Mouse (Mus musculus) lung, embryonic 16.5 days (tissue): Measurements from ENCODE around the gene Mllt10. TPM values are rescaled to one million over a fixed set of nuclear protein-coding genes. Genes with fewer than 3 reads are reported as not detected.

Experiments
- ATAC-seq: fragments of 200-750 bp; cut with Nextera tagmentation; 2 replicates; pipeline ENCODE4 v1.8.0; 2017; ENCODE audit warnings: low read depth, mild to moderate bottlenecking, moderate library complexity
- H3K27ac ChIP-seq: fragments of 300-500 bp; sonication (generic); 2 replicates; pipeline ENCODE4 v1.5.1; 2014; ENCODE audit warnings: mild to moderate bottlenecking, control low read depth, low read length
- H3K27me3 ChIP-seq: fragments of 300-500 bp; sonication (generic); 2 replicates; pipeline ENCODE4 v1.6.1; 2014; ENCODE audit warnings: low read depth, low read length, mixed read lengths; ENCODE audit not compliant: control insufficient read depth, insufficient read depth
- H3K36me3 ChIP-seq: fragments of 300-500 bp; sonication (generic); 2 replicates; pipeline ENCODE4 v1.6.1; 2014; ENCODE audit warnings: low read length; ENCODE audit not compliant: control insufficient read depth, insufficient read depth
- H3K4me1 ChIP-seq: fragments of 300-500 bp; sonication (generic); replicated peaks from 2 replicates; pipeline ENCODE4 v1.6.1; 2014; ENCODE audit warnings: low read length, mixed read lengths; ENCODE audit not compliant: control insufficient read depth, insufficient read depth
- H3K4me2 ChIP-seq: fragments of 300-500 bp; sonication (generic); 2 replicates; pipeline ENCODE4 v1.6.1; 2014; ENCODE audit warnings: low read depth, low read length, control low read depth
- H3K4me3 ChIP-seq: fragments of 300-500 bp; sonication (generic); 2 replicates; pipeline ENCODE4 v1.5.1; 2014; ENCODE audit warnings: mild to moderate bottlenecking, low read length, control low read depth
- H3K9ac ChIP-seq: fragments of 300-500 bp; sonication (generic); 2 replicates; pipeline ENCODE4 v1.6.1; 2014; ENCODE audit warnings: low read length, control low read depth
- H3K9me3 ChIP-seq: fragments of 300-500 bp; sonication (generic); 2 replicates; pipeline ENCODE4 v1.6.1; 2016; ENCODE audit warnings: low read length; ENCODE audit not compliant: control insufficient read depth
- WGBS: fragments of 180-500 bp; shearing (Covaris S2); extraction: QIAGEN DNeasy Blood & Tissue Kit; methylation state at CpG from one replicate; pipeline ENCODE4 v1.1.7; 2014; 5-methylcytosine and 5-hydroxymethylcytosine counted together
- polyA plus RNA-seq: library from polyadenylated mRNA; unstranded; fragments of >200 nt; fragmentation: Nextera tagmentation; extraction: Ambion mirVana; gene quantifications from 2 replicates; pipeline ENCODE4 v1.2.1, GENCODE M21; 2015

The Mllt10 gene
- polyA plus RNA-seq, 1 experiment from 2014 or later = 56.1 TPM

- no peak overlapping the region for H3K4me2 ChIP-seq
- no peaks in the 10 kb centered on the region for H3K4me1 ChIP-seq
- 86% methylated on average over 5 of the region's 5 CpGs for WGBS
- H3K36me3 ChIP-seq = peaks cover 13% of the 10 kb centered on the region
- H3K4me3 ChIP-seq = no peak overlapping the region
- H3K27ac ChIP-seq = no peak overlapping the region
- no peak for ATAC-seq
- H3K27me3 ChIP-seq = no peaks in the 10 kb centered on the region
- no peaks in the 10 kb centered on the region for H3K9me3 ChIP-seq
- no peak overlapping the region for H3K9ac ChIP-seq
These were observed 106.0 kb downstream of the Mllt10 start for GRCm38 (mm10) chr2:18160992-18161391.

GRCm38 (mm10) chr2:18165511-18165910 is 110.5 kb downstream of the Mllt10 start:
- Histone ChIP-seq H3K4me3 (no peak overlapping the region), H3K4me1 (no peaks in the 10 kb centered on the region), H3K36me3 (peaks cover 13% of the 10 kb centered on the region; the same call in 1 of the 2 replicates), H3K9ac (no peak overlapping the region), H3K9me3 (no peaks in the 10 kb centered on the region), H3K4me2 (no peak overlapping the region), H3K27ac (no peak overlapping the region), H3K27me3 (no peaks in the 10 kb centered on the region)
- ATAC-seq = no peak
- WGBS = 83% methylated on average over 2 of the region's 2 CpGs

DNA sequence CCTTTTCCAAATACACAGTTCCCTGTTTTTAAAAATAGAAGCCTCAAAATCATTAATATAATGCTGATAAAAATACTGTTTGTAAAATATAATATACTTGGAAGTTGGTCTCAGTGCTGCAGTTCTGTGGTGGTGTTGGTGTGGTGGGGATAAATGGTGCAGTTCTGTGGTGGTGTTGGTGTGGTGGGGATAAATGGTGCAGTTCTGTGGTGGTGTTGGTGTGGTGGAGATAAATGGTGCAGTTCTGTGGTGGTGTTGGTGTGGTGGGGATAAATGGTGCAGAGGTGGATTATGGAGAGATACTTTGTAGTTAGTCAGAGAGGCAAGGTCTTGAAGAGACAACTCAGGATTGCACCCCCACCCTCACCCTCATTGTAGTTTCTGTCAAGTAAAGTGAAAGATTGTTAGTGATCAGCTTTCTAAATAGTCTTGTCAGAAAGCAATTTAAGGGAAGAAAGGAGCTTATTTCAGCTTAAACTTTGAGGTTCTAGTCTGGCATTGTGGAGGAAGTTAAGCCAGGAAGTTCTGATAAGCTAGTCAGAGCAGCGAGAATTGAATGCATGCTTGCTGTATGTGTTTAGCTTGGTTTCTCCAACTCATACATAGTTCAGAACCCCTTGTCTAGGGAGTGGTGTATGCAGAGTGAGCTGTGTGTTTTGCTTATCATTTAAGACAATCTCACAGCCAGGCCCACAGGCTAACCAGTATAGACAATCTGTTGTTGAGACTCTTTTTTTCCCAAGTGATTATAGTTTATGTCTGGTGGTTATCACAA is 114.3 kb downstream of the Mllt10 start:
- Histone ChIP-seq H3K4me1 (no peaks in the 10 kb centered on the region), H3K27ac (no peak overlapping the region), H3K36me3 (peaks cover 3% of the 10 kb centered on the region; the same call in 1 of the 2 replicates), H3K4me2 (no peak overlapping the region), H3K9me3 (no peaks in the 10 kb centered on the region), H3K27me3 (no peaks in the 10 kb centered on the region), H3K9ac (no peak overlapping the region), H3K4me3 (no peak overlapping the region)
- ATAC-seq = no peak
- WGBS = 41% methylated on average over 1 of the region's 1 CpGs

GRCm38 (mm10) chr2:18175234-18175633 is 120.2 kb downstream of the Mllt10 start:
- peaks cover 4% of the 10 kb centered on the region for H3K36me3 ChIP-seq
- no peaks in the 10 kb centered on the region for H3K9me3 ChIP-seq
- no peak overlapping the region for H3K4me2 ChIP-seq
- H3K27me3 ChIP-seq = no peaks in the 10 kb centered on the region
- no peak overlapping the region for H3K4me3 ChIP-seq
- no peaks in the 10 kb centered on the region for H3K4me1 ChIP-seq
- H3K9ac ChIP-seq = no peak overlapping the region
- no peak overlapping the region for H3K27ac ChIP-seq
- WGBS = 23% methylated on average over 1 of the region's 1 CpGs
- no peak for ATAC-seq

- Histone ChIP-seq H3K36me3 (peaks cover 7% of the 10 kb centered on the region), H3K27ac (no peak overlapping the region), H3K4me1 (no peaks in the 10 kb centered on the region), H3K4me3 (no peak overlapping the region), H3K9ac (no peak overlapping the region), H3K4me2 (no peak overlapping the region), H3K27me3 (no peaks in the 10 kb centered on the region), H3K9me3 (no peaks in the 10 kb centered on the region)
- WGBS = 85% methylated on average over 3 of the region's 3 CpGs
- no peak for ATAC-seq
These were observed 121.2 kb downstream of the Mllt10 start for GRCm38 (mm10) chr2:18176235-18176634.

- H3K4me1 ChIP-seq = no peaks in the 10 kb centered on the region
- ATAC-seq = no peak
- no peaks in the 10 kb centered on the region for H3K9me3 ChIP-seq
- WGBS = 94% methylated on average over 5 of the region's 5 CpGs
- no peak overlapping the region for H3K9ac ChIP-seq
- H3K4me2 ChIP-seq = no peak overlapping the region
- no peak overlapping the region for H3K27ac ChIP-seq
- H3K36me3 ChIP-seq = peaks cover 7% of the 10 kb centered on the region
- no peak overlapping the region for H3K4me3 ChIP-seq
- no peaks in the 10 kb centered on the region for H3K27me3 ChIP-seq
These were observed 125.3 kb downstream of the Mllt10 start for GRCm38 (mm10) chr2:18180323-18180722.

GRCm38 (mm10) chr2:18181631-18182030 is 126.6 kb downstream of the Mllt10 start:
- no peak overlapping the region for H3K4me2 ChIP-seq
- no peak overlapping the region for H3K9ac ChIP-seq
- no peak overlapping the region for H3K4me3 ChIP-seq
- no peak overlapping the region for H3K27ac ChIP-seq
- 68% methylated on average over 3 of the region's 3 CpGs for WGBS
- H3K4me1 ChIP-seq = no peaks in the 10 kb centered on the region
- peaks cover 8% of the 10 kb centered on the region for H3K36me3 ChIP-seq
- no peak for ATAC-seq
- no peaks in the 10 kb centered on the region for H3K9me3 ChIP-seq
- H3K27me3 ChIP-seq = no peaks in the 10 kb centered on the region

- no peaks in the 10 kb centered on the region for H3K27me3 ChIP-seq
- H3K27ac ChIP-seq = no peak overlapping the region
- peaks cover 11% of the 10 kb centered on the region for H3K36me3 ChIP-seq
- H3K4me1 ChIP-seq = no peaks in the 10 kb centered on the region
- H3K4me2 ChIP-seq = no peak overlapping the region
- no peak for ATAC-seq
- no peaks in the 10 kb centered on the region for H3K9me3 ChIP-seq
- no peak overlapping the region for H3K9ac ChIP-seq
- no peak overlapping the region for H3K4me3 ChIP-seq
These were observed 128.0 kb downstream of the Mllt10 start for GRCm38 (mm10) chr2:18183079-18183478.

- Histone ChIP-seq H3K27ac (no peak overlapping the region), H3K9ac (no peak overlapping the region), H3K4me3 (no peak overlapping the region), H3K9me3 (no peaks in the 10 kb centered on the region), H3K4me2 (no peak overlapping the region), H3K27me3 (no peaks in the 10 kb centered on the region), H3K36me3 (peaks cover 18% of the 10 kb centered on the region), H3K4me1 (no peaks in the 10 kb centered on the region)
- ATAC-seq = no peak
- 92% methylated on average over 2 of the region's 2 CpGs for WGBS
These were observed 133.3 kb downstream of the Mllt10 start for GRCm38 (mm10) chr2:18188367-18188766.
